Mouse (Mus musculus) testis, postnatal 10 days (tissue): ENCODE results near the gene Slc25a31.

Experiments used
- DNase-seq: peaks from one replicate; pipeline ENCODE4 v3.0.0; 2021; ENCODE audit warnings: low spot score

The Slc25a31 gene

DNA sequence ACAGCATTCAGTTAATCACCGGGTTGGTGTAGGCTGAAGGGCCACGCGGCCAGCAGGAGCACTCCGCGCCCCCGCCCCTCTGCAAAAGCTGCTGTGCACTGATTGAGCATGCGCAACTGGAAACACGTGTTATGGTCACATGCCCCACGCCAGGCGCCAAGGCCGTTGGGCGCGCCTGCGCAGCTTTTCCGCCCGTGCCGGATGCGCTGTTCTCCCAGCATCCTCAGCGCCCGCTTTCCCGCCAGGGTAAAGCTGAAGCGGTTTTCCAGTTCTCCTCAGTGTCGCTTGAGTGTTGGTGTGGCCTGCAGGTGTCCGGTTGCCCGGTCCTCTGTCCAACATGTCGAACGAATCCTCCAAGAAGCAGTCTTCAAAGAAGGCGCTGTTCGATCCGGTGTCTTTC, at the start of gene Slc25a31:
Slc25a31 (plus strand) TSS at position 201 of the 400 bp plus-strand sequence.
- peak; percentile 68 for DNase-seq

- no peak for DNase-seq
Measured at GRCm38 (mm10) chr3:40660231-40660630, 48.4 kb upstream of the Slc25a31 start.

- DNase-seq: no peak
Measured at GRCm38 (mm10) chr3:40666109-40666508, 42.5 kb upstream of the Slc25a31 start.

- DNase-seq: no peak
Measured at GRCm38 (mm10) chr3:40666861-40667719, 41.6 kb upstream of the Slc25a31 start.

GRCm38 (mm10) chr3:40668889-40669288, 39.8 kb upstream of the Slc25a31 start:
- DNase-seq: no peak

- DNase-seq: no peak
Measured at GRCm38 (mm10) chr3:40669395-40669794, 39.3 kb upstream of the Slc25a31 start.

GRCm38 (mm10) chr3:40673515-40673914, 35.1 kb upstream of the Slc25a31 start:
- no peak for DNase-seq

- DNase-seq: no peak
Measured at GRCm38 (mm10) chr3:40674873-40675405, 33.7 kb upstream of the Slc25a31 start.

DNA sequence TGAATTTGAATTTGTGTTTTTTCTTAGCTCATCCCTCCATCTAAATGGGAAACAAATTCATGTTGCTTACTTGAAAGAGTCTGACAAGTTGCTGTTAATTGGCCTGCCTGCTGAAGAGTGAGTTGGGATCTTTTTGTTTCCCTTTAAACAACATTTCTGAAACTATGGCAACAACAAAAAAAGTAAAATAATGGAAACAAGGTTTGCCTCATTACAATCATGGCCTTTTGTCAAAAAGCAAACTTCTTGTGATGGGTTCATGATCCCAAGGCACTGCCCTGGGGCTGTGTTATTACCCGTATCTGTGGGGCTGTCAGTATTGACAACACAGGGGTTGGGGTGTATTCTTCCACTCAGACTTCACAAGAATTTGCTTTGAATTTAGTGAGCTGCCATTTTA, 29.8 kb upstream of the Slc25a31 start:
- no peak for DNase-seq

DNA sequence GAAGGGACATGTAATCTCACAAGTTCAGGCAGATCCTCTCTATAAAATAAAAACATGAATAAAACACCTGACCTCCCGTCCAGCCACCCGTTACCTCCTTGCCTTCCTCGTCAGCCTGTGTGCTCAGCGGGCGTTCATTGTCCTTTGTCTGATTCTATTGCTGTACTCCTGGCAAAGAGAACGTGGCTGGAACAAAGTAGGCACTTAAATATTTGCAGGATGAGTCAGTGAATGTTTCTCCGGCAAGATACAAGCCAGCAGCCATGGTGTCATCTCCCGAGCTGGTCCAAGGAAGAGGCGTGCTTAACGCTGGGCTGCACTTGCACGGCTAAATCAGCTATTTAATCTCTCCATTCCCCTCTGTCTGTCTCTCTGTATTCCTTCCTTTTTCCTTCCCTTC, 26.3 kb upstream of the Slc25a31 start:
- DNase-seq: no peak

DNA sequence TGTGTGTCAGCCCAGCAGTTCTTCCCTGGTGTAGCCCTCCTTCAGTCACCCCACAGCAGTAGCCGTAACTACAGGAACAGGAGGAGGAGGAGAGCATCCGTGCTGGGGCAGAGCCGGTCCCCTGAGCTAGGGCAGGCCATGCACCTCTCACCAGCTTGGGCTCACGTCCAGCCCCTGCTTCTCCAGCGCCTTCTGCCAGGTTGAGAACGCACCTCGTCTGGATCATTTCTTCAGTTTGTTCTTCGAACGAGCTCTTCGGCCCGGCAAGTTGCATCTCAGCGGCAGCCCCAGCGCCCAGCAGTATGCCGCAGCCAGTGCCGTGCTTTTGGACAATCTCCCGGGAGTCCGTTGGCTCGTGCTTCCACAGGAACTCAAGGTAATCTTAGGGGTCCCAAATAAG, 25.5 kb upstream of the Slc25a31 start:
- no peak for DNase-seq

DNA sequence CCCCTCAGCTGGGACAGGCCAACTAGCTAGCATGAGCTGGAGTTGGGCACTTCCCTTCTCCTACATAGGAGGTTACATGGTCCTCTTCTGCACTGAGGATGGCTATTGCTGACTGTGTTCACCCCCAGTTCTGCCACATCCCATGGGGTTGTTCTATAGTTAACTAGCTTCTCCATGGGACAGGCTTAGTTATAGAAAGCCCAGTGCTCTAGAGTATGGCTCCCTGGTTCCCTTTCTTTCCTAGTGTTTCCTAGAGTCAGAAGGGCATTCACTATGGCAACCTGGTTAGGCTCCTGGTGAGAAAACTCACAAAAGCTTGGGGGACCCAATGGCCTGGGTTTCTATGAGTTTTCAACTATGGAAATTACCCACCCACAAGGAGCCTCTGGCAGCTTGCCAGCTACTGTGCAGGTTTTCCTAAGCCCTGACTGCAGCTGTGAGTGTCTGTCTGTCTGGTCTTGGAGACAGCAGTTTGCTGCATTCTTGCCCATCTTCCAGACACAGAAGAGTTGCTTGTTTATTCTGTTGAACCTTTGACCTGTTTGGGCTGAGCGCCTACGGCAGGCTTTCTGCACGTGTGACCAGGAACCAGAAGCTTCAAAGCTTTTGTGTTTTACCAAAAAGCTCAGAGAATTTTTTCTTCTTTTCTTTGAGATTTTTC, 22.7 kb upstream of the Slc25a31 start:
- peak; percentile 52 for DNase-seq

DNA sequence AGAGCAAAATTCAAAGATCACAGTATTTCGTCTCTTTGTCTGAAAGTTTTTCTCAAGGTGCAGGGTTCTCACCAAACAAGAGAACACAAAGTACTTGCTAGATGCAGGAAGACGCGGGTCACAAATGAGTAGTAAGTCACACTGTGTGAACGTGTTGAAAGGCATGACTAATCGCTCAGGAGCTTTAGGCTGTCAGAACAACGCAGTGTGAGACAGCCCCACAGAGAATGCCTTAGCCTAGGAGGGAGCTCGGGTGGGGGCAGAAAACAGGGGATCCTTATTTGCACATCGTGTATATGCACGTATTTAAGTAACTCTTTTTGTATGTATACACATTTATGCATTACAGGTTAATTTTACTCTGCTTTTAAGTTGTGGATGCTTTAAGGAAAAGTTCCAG, 21.8 kb upstream of the Slc25a31 start:
- no peak for DNase-seq

- no peak for DNase-seq
Measured at GRCm38 (mm10) chr3:40687588-40687987, 21.1 kb upstream of the Slc25a31 start.

DNA sequence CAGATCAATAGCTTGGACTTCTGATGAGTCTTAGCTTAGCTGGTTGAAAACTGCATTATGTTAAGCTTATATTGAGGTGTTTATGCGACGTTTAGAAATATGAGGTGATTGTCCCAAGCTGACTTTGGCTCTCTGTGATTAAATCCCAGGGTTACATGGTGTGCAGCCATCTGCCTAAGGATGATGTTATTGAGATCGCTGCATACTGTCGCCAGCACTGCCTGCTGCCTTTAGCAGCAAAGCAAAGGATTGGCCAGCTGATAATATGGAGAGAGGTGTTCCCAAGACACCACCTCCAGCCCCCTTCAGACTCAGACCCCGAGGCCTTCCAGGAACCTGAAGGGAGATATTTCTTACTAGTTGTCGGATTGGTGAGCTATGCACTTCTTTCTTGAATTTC, 17.1 kb upstream of the Slc25a31 start:
- no peak for DNase-seq

DNA sequence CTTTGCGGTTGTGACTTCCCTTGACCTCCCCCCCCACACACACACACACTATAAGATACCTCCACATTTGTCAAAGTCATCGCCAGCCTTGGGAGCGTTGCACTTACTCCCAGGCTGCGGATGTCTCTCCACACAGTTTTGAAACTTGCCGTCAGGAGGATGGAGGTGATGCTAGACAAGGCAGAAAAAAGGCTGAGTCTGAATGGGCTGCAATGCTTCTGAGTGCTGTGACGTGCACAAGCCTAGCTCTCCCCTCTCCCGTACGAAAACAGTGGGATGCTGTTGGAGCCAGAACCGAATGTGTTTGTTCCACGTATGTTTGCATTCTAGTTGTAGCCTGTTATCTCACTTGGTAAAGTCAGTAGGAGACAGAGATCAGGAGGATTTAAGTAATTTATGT, 15.2 kb upstream of the Slc25a31 start:
- DNase-seq: no peak

DNA sequence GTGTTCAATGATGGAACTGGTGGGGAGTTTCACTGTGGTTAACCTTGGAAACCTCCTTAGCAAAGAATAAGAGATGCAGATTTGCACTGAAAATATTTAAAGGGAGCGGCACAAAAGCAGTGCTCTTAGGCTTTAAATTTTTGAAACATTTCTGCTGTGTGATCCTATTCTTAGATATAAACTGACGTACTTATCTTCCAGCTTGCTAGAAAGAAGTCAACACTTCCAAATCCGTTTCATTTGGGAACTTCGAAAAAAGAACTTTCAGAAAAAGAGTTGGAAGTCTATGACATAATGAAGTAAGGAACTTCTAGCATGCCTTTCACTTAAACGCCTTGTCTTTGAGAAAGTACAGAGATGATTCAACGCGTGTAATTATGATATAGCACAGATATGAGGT, 14.7 kb upstream of the Slc25a31 start:
- no peak for DNase-seq

GRCm38 (mm10) chr3:40694438-40694837, 14.2 kb upstream of the Slc25a31 start:
- peak; percentile 52 for DNase-seq

DNA sequence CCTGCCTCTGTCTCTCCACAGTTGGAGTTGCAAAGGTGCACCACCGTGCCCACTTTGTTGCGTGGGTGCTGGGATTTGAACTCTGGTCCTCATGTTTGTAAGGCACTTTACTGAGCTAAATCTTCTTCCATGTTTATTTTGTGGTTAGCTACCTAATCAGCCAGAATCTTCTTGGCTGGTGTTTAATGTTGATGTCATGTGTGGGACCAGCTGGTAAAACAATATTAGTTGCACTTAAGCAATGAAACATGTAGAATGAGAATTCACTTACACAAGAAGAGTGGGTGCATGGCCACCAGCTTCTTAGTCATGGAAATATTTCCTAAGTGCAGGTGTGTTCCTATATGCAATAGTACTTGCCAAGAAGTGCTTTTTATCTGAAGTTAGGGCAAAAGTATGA, 13.5 kb upstream of the Slc25a31 start:
- DNase-seq: no peak

- no peak for DNase-seq
Measured at GRCm38 (mm10) chr3:40698834-40699233, 9.8 kb upstream of the Slc25a31 start.

DNA sequence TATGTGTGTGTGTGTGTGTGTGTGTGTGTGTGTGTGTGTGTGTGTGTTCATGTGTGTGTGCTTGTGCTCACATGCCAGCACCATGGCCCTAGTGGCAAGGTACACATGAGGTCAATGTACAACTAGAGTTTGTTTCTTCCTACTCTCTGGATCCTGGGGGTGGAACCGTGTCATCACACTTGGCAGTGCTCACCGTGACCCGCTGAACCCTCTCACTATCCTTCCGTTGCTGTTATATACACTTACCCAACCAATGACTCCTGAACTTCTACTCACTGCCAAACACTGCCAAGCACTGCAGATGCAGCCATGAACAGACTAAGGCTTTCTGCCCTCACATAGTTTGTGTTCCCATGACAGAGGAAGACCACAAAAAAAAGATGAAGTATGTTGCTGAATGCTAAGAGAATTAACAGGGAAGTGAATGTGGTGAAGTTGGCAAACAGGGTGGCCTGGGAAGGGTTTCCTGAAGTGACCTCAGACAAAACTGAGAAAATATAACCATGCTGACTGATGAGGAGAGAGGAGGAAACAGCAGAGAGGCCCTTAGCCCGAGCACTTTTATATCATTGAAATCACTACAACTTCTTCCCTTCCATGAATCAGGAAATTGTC, 3.7 kb upstream of the Slc25a31 start:
- DNase-seq: no peak

- no peak for DNase-seq
Measured at GRCm38 (mm10) chr3:40716056-40716455, 7.4 kb downstream of the Slc25a31 start.

DNA sequence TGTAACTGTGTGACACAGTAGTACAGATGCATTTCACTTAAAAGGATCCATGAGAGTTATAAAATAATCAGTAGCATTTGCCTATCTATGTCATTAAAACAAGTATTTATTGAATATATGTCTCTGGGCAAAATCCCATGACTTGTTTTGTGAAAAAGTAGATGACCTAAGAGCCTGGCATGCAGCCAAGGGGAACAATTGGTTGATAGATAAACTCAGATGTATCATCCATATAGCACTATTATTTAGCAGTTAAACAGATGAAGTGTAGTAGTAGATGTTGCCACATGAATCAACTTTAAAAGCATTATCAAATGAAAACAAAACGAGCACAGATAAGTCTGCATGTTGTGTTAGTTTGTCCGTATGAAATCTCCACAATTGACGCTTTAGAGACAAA, 10.4 kb downstream of the Slc25a31 start:
- DNase-seq: no peak
